Comparison of ENCODE assay signal across 24 mouse cellular contexts in genomic region chr7:67135140-67135539, GRCm38 (mm10).
DNase-seq lines count a peak whose midpoint lies in the region; ATAC-seq and TF ChIP-seq lines count a peak whose summit lies in the region.
"Had no signal": no experiment of that assay in that cellular context is flagged by ENCODE, and none has a peak within 500 bp of the region (broad histone marks: within the 10 kb centered on the region; RNA-seq: fewer than 3 reads in every experiment).

No protein-coding gene starts in this region.

- H3K36me3 ChIP-seq in forebrain, embryonic 14.5 days (ENCODE audit: control insufficient read depth, insufficient read depth, low read length): no peaks in the 10 kb centered on the region
- H3K36me3 ChIP-seq in forebrain, embryonic 11.5 days (ENCODE audit: control insufficient read depth, insufficient read depth, low read length): no peaks in the 10 kb centered on the region
- H3K36me3 ChIP-seq in liver, adult 2 months (ENCODE audit: control insufficient read depth, insufficient read depth, low read length): no peaks in the 10 kb centered on the region
- no peaks in the 10 kb centered on the region for H3K36me3 ChIP-seq in liver, embryonic 11.5 days (ENCODE audit: control insufficient read depth, insufficient read depth, low read length)
- H3K36me3 ChIP-seq: heart, embryonic 12.5 days; kidney, embryonic 15.5 days; limb, embryonic 13.5 days; liver, embryonic 13.5 days had no signal

- H3K79me2 ChIP-seq in liver, adult 2 months (ENCODE audit: control insufficient read depth, insufficient read depth, low read length): no peaks in the 10 kb centered on the region

- no peaks in the 10 kb centered on the region for H3K27me3 ChIP-seq in forebrain, embryonic 14.5 days (replicated peaks; ENCODE audit: control insufficient read depth, insufficient read depth, low read length)
- no peaks in the 10 kb centered on the region for H3K27me3 ChIP-seq in forebrain, embryonic 11.5 days (ENCODE audit: control insufficient read depth, insufficient read depth, low read length)
- no peaks in the 10 kb centered on the region for H3K27me3 ChIP-seq in liver, adult 2 months (ENCODE audit: control insufficient read depth, insufficient read depth, low read length)
- no peaks in the 10 kb centered on the region for H3K27me3 ChIP-seq in liver, embryonic 11.5 days (replicated peaks; ENCODE audit: control insufficient read depth, insufficient read depth, low read length)
- H3K27me3 ChIP-seq: kidney, embryonic 15.5 days; limb, embryonic 13.5 days; liver, embryonic 13.5 days had no signal

- no peak for TF ChIP-seq POLR2A in liver, adult 2 months (IDR thresholded peaks at IDR 0.05; ENCODE audit: extremely low read depth, insufficient read depth, low read length)
- no peak for TF ChIP-seq POLR2A in brain, embryonic 14.5 days (IDR thresholded peaks at IDR 0.05; ENCODE audit: borderline replicate concordance, extremely low read depth, insufficient read depth, insufficient read length, poor library complexity, severe bottlenecking)

- no peak overlapping the region for H3K4me2 ChIP-seq in forebrain, embryonic 14.5 days (ENCODE audit: low read length)
- H3K4me2 ChIP-seq in forebrain, embryonic 11.5 days (ENCODE audit: low read depth, low read length, severe bottlenecking): no peak overlapping the region
- H3K4me2 ChIP-seq in liver, embryonic 11.5 days: no peak overlapping the region
- H3K4me2 ChIP-seq: heart, embryonic 12.5 days; hindbrain, embryonic 14.5 days; kidney, embryonic 15.5 days; limb, embryonic 13.5 days; liver, embryonic 13.5 days had no signal

- peak; percentile 10 for DNase-seq in forebrain, embryonic 14.5 days (ENCODE audit: low spot score)
- no peak for DNase-seq in forebrain, embryonic 11.5 days (ENCODE audit: low spot score)
- DNase-seq in liver, adult 2 months (ENCODE audit: extremely low read depth, low read depth, low spot score): peak; percentile 8
- DNase-seq in liver, embryonic 11.5 days (ENCODE audit: low spot score): no peak
- peak; percentile 26 for DNase-seq in brain, embryonic 14.5 days (ENCODE audit: low read depth)
- no peak for DNase-seq in layer of hippocampus, adult 2 months (ENCODE audit: low spot score in 2 of 2)
- DNase-seq: adrenal gland, postnatal 36 days; cerebellum, adult 9-10 months; cerebellum, postnatal 36 days; kidney, adult 11 months; kidney, postnatal 36 days; liver, embryonic 13.5 days; lung, adult 18-20 months; lung, postnatal 36 days; midbrain, embryonic 14.5 days; thymus, adult 2 months; thymus, postnatal 36 days had no signal

- H3K9me3 ChIP-seq in forebrain, embryonic 14.5 days (replicated peaks; ENCODE audit: control insufficient read depth, low read length): no peaks in the 10 kb centered on the region
- no peaks in the 10 kb centered on the region for H3K9me3 ChIP-seq in forebrain, embryonic 11.5 days (ENCODE audit: control insufficient read depth, low read length)
- H3K9me3 ChIP-seq in liver, embryonic 11.5 days (ENCODE audit: control insufficient read depth, low read length): no peaks in the 10 kb centered on the region
- H3K9me3 ChIP-seq: heart, embryonic 12.5 days; kidney, embryonic 15.5 days; limb, embryonic 13.5 days; liver, embryonic 13.5 days had no signal

- no peak overlapping the region for H3K4me3 ChIP-seq in forebrain, embryonic 14.5 days (ENCODE audit: low read depth, low read length)
- no peak overlapping the region for H3K4me3 ChIP-seq in forebrain, embryonic 11.5 days (ENCODE audit: low read depth, low read length)
- H3K4me3 ChIP-seq in liver, adult 2 months (ENCODE audit: insufficient read depth, low read depth, low read length): no peak overlapping the region
- H3K4me3 ChIP-seq in liver, embryonic 11.5 days (ENCODE audit: low read depth, low read length): no peak overlapping the region
- H3K4me3 ChIP-seq in layer of hippocampus, adult 2 months: no peak overlapping the region
- H3K4me3 ChIP-seq: heart, embryonic 12.5 days; kidney, embryonic 15.5 days; limb, embryonic 13.5 days; liver, embryonic 13.5 days had no signal

- H3K9ac ChIP-seq in forebrain, embryonic 14.5 days (ENCODE audit: low read length): no peak overlapping the region
- H3K9ac ChIP-seq in forebrain, embryonic 11.5 days (ENCODE audit: low read length): no peak overlapping the region
- H3K9ac ChIP-seq in liver, adult 2 months (ENCODE audit: low read depth, low read length): no peak overlapping the region
- H3K9ac ChIP-seq in liver, embryonic 11.5 days (ENCODE audit: low read depth, low read length): no peak overlapping the region
- H3K9ac ChIP-seq: heart, embryonic 12.5 days; hindbrain, embryonic 14.5 days; kidney, embryonic 15.5 days; limb, embryonic 13.5 days; liver, embryonic 13.5 days had no signal

- ATAC-seq in forebrain, embryonic 14.5 days: no peak
- ATAC-seq in forebrain, embryonic 11.5 days (replicated peaks; ENCODE audit: low FRiP score): no peak
- no peak for ATAC-seq in liver, embryonic 11.5 days (replicated peaks; ENCODE audit: low FRiP score)
- peak; percentile 89 for ATAC-seq in megakaryocyte, adult 5-6 weeks (ENCODE audit: poor library complexity, severe bottlenecking)
- ATAC-seq in erythroid progenitor cell, adult 5-6 weeks (replicated peaks; ENCODE audit: low FRiP score, poor library complexity, severe bottlenecking): no peak
- ATAC-seq: forebrain, embryonic 16.5 days had no signal

- no peak overlapping the region for H3K27ac ChIP-seq in forebrain, embryonic 14.5 days (ENCODE audit: low read depth, low read length)
- no peak overlapping the region for H3K27ac ChIP-seq in forebrain, embryonic 11.5 days (ENCODE audit: low read depth, low read length)
- no peak overlapping the region for H3K27ac ChIP-seq in liver, adult 2 months (replicated peaks; ENCODE audit: insufficient read depth, low read depth, low read length)
- H3K27ac ChIP-seq in liver, embryonic 11.5 days (ENCODE audit: low read depth, low read length): no peak overlapping the region
- H3K27ac ChIP-seq in layer of hippocampus, adult 2 months: no peak overlapping the region
- H3K27ac ChIP-seq: hindbrain, embryonic 14.5 days; kidney, embryonic 15.5 days; limb, embryonic 13.5 days; liver, embryonic 13.5 days had no signal

- no peaks in the 10 kb centered on the region for H3K4me1 ChIP-seq in forebrain, embryonic 14.5 days (ENCODE audit: control insufficient read depth, insufficient read depth, low read length)
- H3K4me1 ChIP-seq in forebrain, embryonic 11.5 days (replicated peaks; ENCODE audit: control insufficient read depth, insufficient read depth, low read length): no peaks in the 10 kb centered on the region
- H3K4me1 ChIP-seq in liver, adult 2 months (ENCODE audit: control insufficient read depth, insufficient read depth, low read length): no peaks in the 10 kb centered on the region
- no peaks in the 10 kb centered on the region for H3K4me1 ChIP-seq in liver, embryonic 11.5 days (replicated peaks; ENCODE audit: control insufficient read depth, insufficient read depth, low read length)
- H3K4me1 ChIP-seq: kidney, embryonic 15.5 days; liver, embryonic 13.5 days had no signal

- no peak for TF ChIP-seq CTCF in liver, adult 2 months (IDR thresholded peaks at IDR 0.05; ENCODE audit: low read depth, low read length)
- TF ChIP-seq CTCF in brain, embryonic 14.5 days (IDR thresholded peaks at IDR 0.05; ENCODE audit: borderline replicate concordance, extremely low read depth, insufficient read depth, insufficient read length): no peak
- TF ChIP-seq CTCF in layer of hippocampus, adult 2 months (conservative IDR thresholded peaks at IDR 0.05): no peak

- WGBS in forebrain, embryonic 14.5 days: 67% methylated on average over 2 of the region's 2 CpGs
- 73% methylated on average over 2 of the region's 2 CpGs for WGBS in forebrain, embryonic 11.5 days
- 44% methylated on average over 2 of the region's 2 CpGs for WGBS in liver, adult 2 months
- 60% methylated on average over 2 of the region's 2 CpGs for WGBS in liver, embryonic 11.5 days

Comparison
In these comparisons a context has a peak if more than half of its experiments do, and no peak if none do; other contexts are left out.
1. DNase-seq: peak in forebrain, embryonic 14.5 days (single experiment), liver, adult 2 months (single experiment) and brain, embryonic 14.5 days (single experiment); none in forebrain, embryonic 11.5 days (single experiment), liver, embryonic 11.5 days (single experiment) and layer of hippocampus, adult 2 months (0 of 2).